Mouse (Mus musculus): ENCODE measurements around the gene 4930407I10Rik.
A peak's percentile ranks its signal among the peaks of the same experiment; 100 is the strongest.

DNA sequence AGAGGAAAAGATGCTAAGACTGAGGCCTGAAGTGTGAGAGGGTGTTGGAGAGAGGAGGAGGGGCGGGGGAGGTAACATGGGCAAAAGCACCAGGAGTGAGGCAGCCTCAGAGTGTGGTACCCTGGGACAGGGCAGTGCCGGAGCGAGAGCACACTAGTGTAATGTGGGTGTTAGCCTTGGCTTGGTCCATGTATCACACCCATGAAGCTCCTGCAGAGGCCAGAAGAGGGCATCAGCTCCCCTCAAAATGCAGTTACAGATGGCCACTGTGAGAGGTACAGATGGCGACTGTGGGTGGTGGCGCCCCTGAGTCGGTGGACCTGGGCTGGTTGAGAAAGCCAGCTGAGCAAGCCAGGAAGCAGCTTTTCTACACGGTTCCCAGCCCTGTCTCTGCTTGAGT is 22.2 kb downstream of the 4930407I10Rik start:
- TF ChIP-seq POLR2A (IDR thresholded peaks at IDR 0.05; ENCODE audit: insufficient read depth, low read length) (no peak), CTCF (IDR thresholded peaks at IDR 0.05; ENCODE audit: low read depth, low read length) (peak; percentile 48)
